Mouse (Mus musculus) frontal cortex, postnatal 14 days (tissue): ENCODE measurements around the gene Olfr715b.
"Not testable (repeated sequence)": the region's sequence is repeated elsewhere in the genome, so short reads cannot be mapped to it uniquely, and the experiment has no call there.

Experiments
- DNase-seq, 2 experiments: peaks; one replicate each; pipeline ENCODE4 v3.0.0; 2022; ENCODE audit warnings: low spot score in 2 of 2

Gene Olfr715b

GRCm38 (mm10) chr7:107110269-107110668 is at the start of gene Olfr715b:
Olfr715b (minus strand) TSS chr7:107110369.
- not testable (repeated sequence) for DNase-seq

GRCm38 (mm10) chr7:107138027-107138426 is 27.9 kb upstream of the Olfr715b start, which contains the start of gene Olfr716:
Olfr716 (plus strand) TSS chr7:107138327.
- DNase-seq: not testable (repeated sequence)

GRCm38 (mm10) chr7:107130983-107131382 is 20.8 kb upstream of the Olfr715b start, which contains the start of gene Olfr715:
Olfr715 (minus strand) TSS chr7:107131083.
- not testable (repeated sequence) for DNase-seq

GRCm38 (mm10) chr7:107092920-107093319 is 17.2 kb downstream of the Olfr715b start, which contains the start of gene Olfr17:
Olfr17 (plus strand) TSS chr7:107093220.
- DNase-seq: no peak

GRCm38 (mm10) chr7:107070681-107071080 is 39.5 kb downstream of the Olfr715b start, which contains the start of gene Olfr714:
Olfr714 (plus strand) TSS chr7:107070981.
- DNase-seq: no peak
